Mouse (Mus musculus) forebrain, embryonic 14.5 days (tissue): ENCODE data around the gene Egflam. TPM values are rescaled to one million over a fixed set of nuclear protein-coding genes. Genes with fewer than 3 reads are reported as not detected.

ENCODE experiments used
- ATAC-seq: fragments of 200-750 bp; cut with Nextera tagmentation; 2 replicates; pipeline ENCODE4 v1.8.0; 2017; ENCODE audit warnings: mild to moderate bottlenecking, moderate library complexity
- DNase-seq: peaks from one replicate; pipeline ENCODE4 v3.0.0-alpha.2; 2015; ENCODE audit warnings: low spot score
- H3K27ac ChIP-seq: fragments of 300-500 bp; sonication (generic); 2 replicates; pipeline ENCODE4 v1.5.1; 2014; ENCODE audit warnings: low read depth, mild to moderate bottlenecking, control low read depth, low read length, moderate library complexity
- H3K27me3 ChIP-seq: fragments of 300-500 bp; sonication (generic); replicated peaks from 2 replicates; pipeline ENCODE4 v1.6.1; 2014; ENCODE audit warnings: low read length, control low read depth, mixed read lengths; ENCODE audit not compliant: control insufficient read depth, insufficient read depth
- H3K36me3 ChIP-seq: fragments of 300-500 bp; sonication (generic); 2 replicates; pipeline ENCODE4 v1.6.1; 2014; ENCODE audit warnings: low read length, control low read depth; ENCODE audit not compliant: control insufficient read depth, insufficient read depth
- H3K4me1 ChIP-seq: fragments of 300-500 bp; sonication (generic); 2 replicates; pipeline ENCODE4 v1.6.1; 2014; ENCODE audit warnings: antibody characterized with exemption, low read length, control low read depth; ENCODE audit not compliant: control insufficient read depth, insufficient read depth
- H3K4me2 ChIP-seq: fragments of 300-500 bp; sonication (generic); 2 replicates; pipeline ENCODE4 v1.6.1; 2014; ENCODE audit warnings: mild to moderate bottlenecking, control low read depth, low read length
- H3K4me3 ChIP-seq: fragments of 300-500 bp; sonication (generic); 2 replicates; pipeline ENCODE4 v1.5.1; 2014; ENCODE audit warnings: low read depth, low read length, control low read depth
- H3K9ac ChIP-seq: fragments of 300-500 bp; sonication (generic); 2 replicates; pipeline ENCODE4 v1.6.1; 2014; ENCODE audit warnings: mild to moderate bottlenecking, low read length, control low read depth, moderate library complexity
- H3K9me3 ChIP-seq: fragments of 300-500 bp; sonication (generic); replicated peaks from 2 replicates; pipeline ENCODE4 v1.6.1; 2016; ENCODE audit warnings: low read length, control low read depth, mixed read lengths; ENCODE audit not compliant: control insufficient read depth
- WGBS: fragments of 180-500 bp; shearing (Covaris S2); extraction: QIAGEN DNeasy Blood & Tissue Kit; methylation state at CpG from one replicate; pipeline ENCODE4 v1.1.7; 2014; 5-methylcytosine and 5-hydroxymethylcytosine counted together
- polyA plus RNA-seq: library from polyadenylated mRNA; unstranded; fragments of >200 nt; fragmentation: Nextera tagmentation; extraction: Ambion mirVana; gene quantifications from 2 replicates; pipeline ENCODE4 v1.2.1, GENCODE M21; 2014

The Egflam gene
- polyA plus RNA-seq, 1 experiment from 2014 or later: 3.7 TPM

- Histone ChIP-seq H3K27ac (no peak overlapping the region), H3K4me3 (no peak overlapping the region), H3K4me2 (no peak overlapping the region), H3K9me3 (no peaks in the 10 kb centered on the region), H3K9ac (no peak overlapping the region), H3K4me1 (no peaks in the 10 kb centered on the region), H3K36me3 (no peaks in the 10 kb centered on the region), H3K27me3 (no peaks in the 10 kb centered on the region)
- no peak for DNase-seq
- ATAC-seq: no peak
- 82% methylated on average over 15 of the region's 15 CpGs for WGBS
These were observed 155.9 kb downstream of the Egflam start for GRCm38 (mm10) chr15:7242161-7242850.

DNA sequence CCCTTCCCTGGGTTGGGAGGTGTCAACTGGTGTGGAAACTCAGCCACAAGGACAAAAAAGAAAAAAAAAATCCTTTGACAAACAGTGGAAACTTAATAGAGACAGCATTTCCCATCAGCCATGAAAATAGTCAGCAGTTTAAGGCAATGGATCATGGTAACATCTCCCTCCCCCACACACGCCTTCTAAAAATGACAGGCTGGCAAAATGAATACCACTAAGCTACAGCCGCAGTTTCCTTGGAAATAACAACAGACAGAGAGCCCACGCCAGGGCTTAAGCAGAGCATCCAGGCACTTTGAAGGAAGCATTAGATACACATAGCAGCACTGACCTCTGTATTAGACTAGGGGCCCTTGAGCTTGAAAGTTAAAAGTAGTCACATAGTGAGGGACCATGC, 157.2 kb downstream of the Egflam start:
- no peak for DNase-seq
- no peak overlapping the region for H3K4me3 ChIP-seq
- no peaks in the 10 kb centered on the region for H3K36me3 ChIP-seq
- 75% methylated on average over 3 of the region's 3 CpGs for WGBS
- H3K4me1 ChIP-seq: no peaks in the 10 kb centered on the region
- ATAC-seq: no peak
- H3K4me2 ChIP-seq: no peak overlapping the region
- no peak overlapping the region for H3K9ac ChIP-seq
- no peaks in the 10 kb centered on the region for H3K9me3 ChIP-seq
- no peak overlapping the region for H3K27ac ChIP-seq
- H3K27me3 ChIP-seq: no peaks in the 10 kb centered on the region

GRCm38 (mm10) chr15:7239904-7240303, 158.3 kb downstream of the Egflam start:
- Histone ChIP-seq H3K36me3 (no peaks in the 10 kb centered on the region), H3K4me3 (no peak overlapping the region), H3K27ac (no peak overlapping the region), H3K4me2 (no peak overlapping the region), H3K27me3 (no peaks in the 10 kb centered on the region), H3K9ac (no peak overlapping the region), H3K4me1 (no peaks in the 10 kb centered on the region), H3K9me3 (no peaks in the 10 kb centered on the region)
- ATAC-seq (no peak), DNase-seq (no peak)
- WGBS: 81% methylated on average over 11 of the region's 11 CpGs

- Histone ChIP-seq H3K9me3 (no peaks in the 10 kb centered on the region), H3K4me2 (no peak overlapping the region), H3K9ac (no peak overlapping the region), H3K27me3 (no peaks in the 10 kb centered on the region), H3K27ac (no peak overlapping the region), H3K36me3 (no peaks in the 10 kb centered on the region), H3K4me1 (no peaks in the 10 kb centered on the region), H3K4me3 (no peak overlapping the region)
- 90% methylated on average over 13 of the region's 13 CpGs for WGBS
- DNase-seq (no peak), ATAC-seq (no peak)
These were observed 164.7 kb downstream of the Egflam start for GRCm38 (mm10) chr15:7233393-7234090.

- Histone ChIP-seq H3K4me2 (no peak overlapping the region), H3K9ac (no peak overlapping the region), H3K9me3 (no peaks in the 10 kb centered on the region), H3K4me1 (no peaks in the 10 kb centered on the region), H3K4me3 (no peak overlapping the region), H3K27me3 (no peaks in the 10 kb centered on the region), H3K36me3 (no peaks in the 10 kb centered on the region), H3K27ac (no peak overlapping the region)
- ATAC-seq: peak; percentile 90
- peak; percentile 89 for DNase-seq
- WGBS: 4% methylated on average over 5 of the region's 5 CpGs
These were observed 172.0 kb downstream of the Egflam start for GRCm38 (mm10) chr15:7226225-7226624.

GRCm38 (mm10) chr15:7224151-7224775, 173.9 kb downstream of the Egflam start:
- no peaks in the 10 kb centered on the region for H3K4me1 ChIP-seq
- no peak overlapping the region for H3K4me3 ChIP-seq
- ATAC-seq (peak; percentile 38; the same call in 1 of the 2 replicates), DNase-seq (peak; percentile 36)
- H3K9ac ChIP-seq: no peak overlapping the region
- WGBS: 68% methylated on average over 12 of the region's 12 CpGs
- no peaks in the 10 kb centered on the region for H3K9me3 ChIP-seq
- no peaks in the 10 kb centered on the region for H3K36me3 ChIP-seq
- H3K4me2 ChIP-seq: no peak overlapping the region
- H3K27me3 ChIP-seq: no peaks in the 10 kb centered on the region
- H3K27ac ChIP-seq: no peak overlapping the region

GRCm38 (mm10) chr15:7222809-7223208, 175.4 kb downstream of the Egflam start:
- Histone ChIP-seq H3K36me3 (no peaks in the 10 kb centered on the region), H3K4me1 (no peaks in the 10 kb centered on the region), H3K9me3 (no peaks in the 10 kb centered on the region), H3K4me2 (no peak overlapping the region), H3K9ac (no peak overlapping the region), H3K27me3 (no peaks in the 10 kb centered on the region), H3K4me3 (no peak overlapping the region), H3K27ac (no peak overlapping the region)
- WGBS: 54% methylated on average over 11 of the region's 11 CpGs
- DNase-seq (no peak), ATAC-seq (no peak)

- WGBS: 91% methylated on average over 6 of the region's 6 CpGs
- no peak overlapping the region for H3K4me3 ChIP-seq
These were observed 181.0 kb downstream of the Egflam start for GRCm38 (mm10) chr15:7217273-7217598.

More at GRCm38 (mm10) chr15:7217273-7217598, 181.0 kb downstream of the Egflam start:
- DNase-seq (no peak), ATAC-seq (no peak)
- H3K27me3 ChIP-seq: no peaks in the 10 kb centered on the region
- no peak overlapping the region for H3K27ac ChIP-seq
- no peaks in the 10 kb centered on the region for H3K9me3 ChIP-seq
- H3K9ac ChIP-seq: no peak overlapping the region
- no peaks in the 10 kb centered on the region for H3K36me3 ChIP-seq
- H3K4me2 ChIP-seq: no peak overlapping the region
- peaks cover 2% of the 10 kb centered on the region; the same call in 1 of the 2 replicates for H3K4me1 ChIP-seq
